In the genomic region with DNA sequence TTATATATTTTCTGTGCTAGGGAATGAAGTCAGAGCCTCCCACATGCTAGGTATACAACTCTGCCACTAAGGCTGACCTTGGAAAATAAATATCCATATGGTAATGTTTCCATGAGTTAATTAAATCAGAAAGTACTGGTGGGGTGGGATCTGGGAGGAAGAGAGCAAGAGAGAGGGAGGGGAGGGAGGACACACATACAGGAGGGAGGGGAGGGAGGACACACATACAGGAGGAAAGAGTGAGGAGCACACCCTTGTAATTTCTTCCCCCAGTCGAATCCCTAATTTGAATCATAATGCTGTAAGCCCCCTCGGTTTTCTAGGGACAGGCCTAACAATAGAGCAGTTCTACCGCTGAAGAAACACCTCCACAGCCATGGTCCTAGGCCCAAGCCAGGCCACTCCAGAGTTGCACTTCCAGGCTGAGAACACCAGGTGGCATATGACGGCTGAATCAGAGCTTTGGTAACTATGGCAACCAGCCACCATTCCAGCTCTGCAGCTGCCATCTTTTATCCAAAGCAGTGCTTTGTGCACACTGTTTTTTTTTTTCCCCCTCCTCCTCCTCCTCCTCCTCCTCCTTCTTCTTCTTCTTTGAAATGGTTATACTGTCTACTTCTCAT, we compare ENCODE assay signal across 8 mouse cellular contexts. TPM values are rescaled to one million over a fixed set of nuclear protein-coding genes. Genes with fewer than 3 reads are reported as not detected.
DNase-seq lines count a peak whose midpoint lies in the region; ATAC-seq and TF ChIP-seq lines count a peak whose summit lies in the region.

No protein-coding gene starts in this region.

- ATAC-seq in midbrain, embryonic 16.5 days: peak; percentile 77

- no peak for TF ChIP-seq POLR2A in cortical plate, adult 2 months (IDR thresholded peaks at IDR 0.05; ENCODE audit: extremely low read depth, insufficient read depth, low read length)

- peak; percentile 76 for DNase-seq in 416B (ENCODE audit: low read depth)
- peak; percentile 78 to 92 for DNase-seq in adrenal gland, adult (ENCODE audit: inconsistent age in 2 of 2, low spot score in 1 of 2)
- DNase-seq in gastrocnemius, postnatal 10 days: peak; percentile 49
- peak; percentile 75 for DNase-seq in kidney, adult 11 months
- DNase-seq in left cerebral cortex, postnatal 36 days (ENCODE audit: low spot score in 2 of 2): peak; percentile 26 to 46
- DNase-seq in spleen, adult 12 weeks (ENCODE audit: low spot score): peak; percentile 15

- no peaks in the 10 kb centered on the region for H3K36me3 ChIP-seq in midbrain, embryonic 16.5 days (ENCODE audit: control insufficient read depth, insufficient read depth, low read length)

- TF ChIP-seq CTCF in cortical plate, adult 2 months (IDR thresholded peaks at IDR 0.05; ENCODE audit: extremely low read depth, insufficient read depth, low read length): peak; percentile 73

- no peaks in the 10 kb centered on the region for H3K27me3 ChIP-seq in midbrain, embryonic 16.5 days (ENCODE audit: control insufficient read depth, insufficient read depth, low read depth, low read length)

- H3K4me1 ChIP-seq in cortical plate, adult 2 months (ENCODE audit: control insufficient read depth, insufficient read depth, low read length): peaks cover 4% of the 10 kb centered on the region
- H3K4me1 ChIP-seq in midbrain, embryonic 16.5 days (ENCODE audit: control insufficient read depth, insufficient read depth, low read length): peaks cover 26% of the 10 kb centered on the region

- no peak overlapping the region for H3K4me2 ChIP-seq in midbrain, embryonic 16.5 days (ENCODE audit: low read length)

- intact Hi-C loops in left cerebral cortex, postnatal 36 days (cut with DNase I): no loop called here

- 0% methylated on average over 4 of the region's 4 CpGs for WGBS in midbrain, embryonic 16.5 days

- no peak overlapping the region for H3K4me3 ChIP-seq in cortical plate, adult 2 months (ENCODE audit: insufficient read depth, low read length)
- no peak overlapping the region for H3K4me3 ChIP-seq in midbrain, embryonic 16.5 days (ENCODE audit: low read depth, low read length)

- H3K27ac ChIP-seq in cortical plate, adult 2 months (ENCODE audit: insufficient read depth, low read length): no peak overlapping the region
- peak overlapping the region; percentile 88 for H3K27ac ChIP-seq in midbrain, embryonic 16.5 days (ENCODE audit: low read length)

- no peaks in the 10 kb centered on the region for H3K9me3 ChIP-seq in midbrain, embryonic 16.5 days (replicated peaks; ENCODE audit: control insufficient read depth, low read length, poor library complexity, severe bottlenecking)

- no peak overlapping the region for H3K9ac ChIP-seq in midbrain, embryonic 16.5 days (ENCODE audit: low read depth, low read length)

RNA-seq across cellular contexts. Expression of a gene that starts 59.5 kb away (rescaled TPM):
- not detected in 2 replicates for polyA plus RNA-seq in cortical plate, adult 2 months (2012; rRNA removed)
- total RNA-seq in gastrocnemius, postnatal 10 days (2021): under 1 TPM in 1 of 2 experiments, not detected in 1; 0.25 TPM
- total RNA-seq in left cerebral cortex, postnatal 36 days (2021): not detected
- polyA plus RNA-seq in midbrain, embryonic 16.5 days (2015; fragmentation: Nextera tagmentation; extraction: Ambion mirVana): not detected in 2 replicates

Comparison
In these comparisons a context has a peak if more than half of its experiments do, and no peak if none do; other contexts are left out.
1. DNase-seq: peak in every context shown above with its lines; median percentile 85 in adrenal gland, adult; 76 in 416B; 75 in kidney, adult 11 months; 49 in gastrocnemius, postnatal 10 days; 36 in left cerebral cortex, postnatal 36 days; 15 in spleen, adult 12 weeks.